Mouse (Mus musculus) limb, embryonic 15.5 days (tissue): ENCODE data around the gene Nrn1. TPM values are rescaled to one million over a fixed set of nuclear protein-coding genes. Genes with fewer than 3 reads are reported as not detected.

Experiments
- ATAC-seq: fragments of 200-750 bp; cut with Nextera tagmentation; 2 replicates; pipeline ENCODE4 v1.8.0; 2017; ENCODE audit warnings: low read depth, moderate TSS enrichment; ENCODE audit not compliant: insufficient number of reproducible peaks, low FRiP score, low TSS enrichment
- H3K27ac ChIP-seq: fragments of 300-500 bp; sonication (generic); 2 replicates; pipeline ENCODE4 v1.5.1; 2015; ENCODE audit warnings: moderate library complexity, mild to moderate bottlenecking, inconsistent platforms
- H3K27me3 ChIP-seq: fragments of 300-500 bp; sonication (generic); 2 replicates; pipeline ENCODE4 v1.6.1; 2015; ENCODE audit warnings: inconsistent platforms
- H3K36me3 ChIP-seq: fragments of 300-500 bp; sonication (generic); 2 replicates; pipeline ENCODE4 v1.6.1; 2015; ENCODE audit warnings: inconsistent platforms
- H3K4me1 ChIP-seq: fragments of 300-500 bp; sonication (generic); 2 replicates; pipeline ENCODE4 v1.6.1; 2015; ENCODE audit warnings: inconsistent platforms
- H3K4me2 ChIP-seq: fragments of 300-500 bp; sonication (generic); 2 replicates; pipeline ENCODE4 v1.6.1; 2015; ENCODE audit warnings: mild to moderate bottlenecking, inconsistent platforms
- H3K4me3 ChIP-seq: fragments of 300-500 bp; sonication (generic); 2 replicates; pipeline ENCODE4 v1.5.1; 2015; ENCODE audit warnings: mild to moderate bottlenecking, inconsistent platforms
- H3K9ac ChIP-seq: fragments of 300-500 bp; sonication (generic); 2 replicates; pipeline ENCODE4 v1.6.1; 2015; ENCODE audit warnings: inconsistent platforms
- H3K9me3 ChIP-seq: fragments of 300-500 bp; sonication (generic); 2 replicates; pipeline ENCODE4 v1.6.1; 2016; ENCODE audit warnings: inconsistent platforms
- WGBS: fragments of 180-500 bp; shearing (Covaris S2); methylation state at CpG from one replicate; pipeline ENCODE4 v1.1.7; 2015; 5-methylcytosine and 5-hydroxymethylcytosine counted together
- polyA plus RNA-seq: library from polyadenylated mRNA; unstranded; fragments of >200 nt; fragmentation: Nextera tagmentation; extraction: Ambion mirVana; gene quantifications from 2 replicates; pipeline ENCODE4 v1.2.1, GENCODE M21; 2015

Nrn1 gene
- polyA plus RNA-seq, result 24.0 and 24.9 TPM in 2 replicates

DNA sequence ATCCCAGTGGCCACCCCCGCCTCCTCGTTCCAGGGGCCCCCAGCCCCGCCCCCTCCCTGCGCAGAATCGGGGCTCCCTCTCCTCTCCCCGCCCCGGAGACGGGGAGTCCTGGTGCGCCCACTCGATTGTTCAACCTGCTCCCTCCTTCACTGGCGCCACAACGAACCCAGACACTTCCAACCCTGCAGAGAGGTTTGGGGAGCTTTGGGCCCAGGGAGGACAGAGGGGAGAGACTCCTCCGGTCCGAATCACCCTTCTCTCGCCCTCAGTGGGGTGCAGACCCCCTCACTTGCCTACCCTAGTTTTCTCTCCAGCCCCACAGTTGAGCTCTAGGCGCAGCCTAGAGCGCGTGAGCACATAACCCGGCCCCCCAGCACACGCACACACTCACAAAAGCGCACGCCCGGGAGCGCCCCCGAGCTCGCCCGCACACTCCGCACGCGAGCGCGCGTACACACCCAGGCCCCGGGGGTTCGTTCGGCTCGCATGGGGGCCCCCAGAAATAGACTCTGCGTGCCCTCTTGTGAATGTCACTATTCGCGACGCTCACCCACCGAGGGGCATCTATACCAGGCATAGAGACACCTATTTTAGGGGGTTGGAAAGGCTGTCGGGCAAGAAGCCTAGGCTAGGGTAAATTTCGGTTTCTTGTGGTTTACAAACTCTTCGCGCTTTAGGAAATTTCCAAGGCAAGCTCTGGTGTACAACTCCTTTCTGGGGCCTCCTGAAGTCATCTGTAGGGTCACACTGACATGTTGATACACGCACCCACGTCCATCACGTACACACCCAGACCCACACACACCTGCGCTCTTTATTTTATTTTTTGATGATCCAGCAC, at the start of gene Nrn1:
Gene Nrn1, minus strand, starts transcription at position 401 of the 841 bp plus-strand sequence.
- H3K9ac ChIP-seq, result peak within 1 kb of the TSS; percentile 42

DNA sequence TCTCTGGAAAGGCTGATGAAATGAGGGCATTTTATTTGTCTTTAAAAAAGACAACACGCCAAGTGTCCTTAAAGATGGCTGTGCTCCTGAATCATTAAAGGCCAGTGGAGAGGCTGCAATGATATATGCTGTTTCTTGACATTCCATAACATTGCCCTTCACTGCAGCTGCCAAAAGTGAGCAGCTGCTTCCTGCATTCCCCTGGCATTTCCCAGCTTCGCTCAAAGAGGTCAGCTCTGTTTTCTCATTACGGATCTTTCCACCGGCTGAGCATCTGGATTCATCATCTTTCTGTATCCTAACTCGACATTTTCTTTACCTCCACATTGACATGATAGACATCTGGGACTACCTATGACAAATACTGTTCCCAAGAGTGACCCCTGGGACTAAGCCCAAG, 44.7 kb upstream of the Nrn1 start:
- Histone ChIP-seq H3K4me3 (no peak overlapping the region), H3K36me3 (no peaks in the 10 kb centered on the region), H3K4me2 (no peak overlapping the region), H3K27me3 (no peaks in the 10 kb centered on the region), H3K4me1 (no peaks in the 10 kb centered on the region), H3K9ac (no peak overlapping the region), H3K9me3 (no peaks in the 10 kb centered on the region), H3K27ac (no peak overlapping the region)
- 62% methylated on average over 5 of the region's 5 CpGs for WGBS
- ATAC-seq, result no peak

More for the DNA sequence above, at the start of gene Nrn1:
- Histone ChIP-seq H3K36me3 (no peaks in the 10 kb centered on the region), H3K9me3 (no peaks in the 10 kb centered on the region), H3K4me2 (peak within 1 kb of the TSS; percentile 87), H3K4me3 (peak within 1 kb of the TSS; percentile 47), H3K27ac (peak within 1 kb of the TSS; percentile 84), H3K4me1 (peaks cover 38% of the 10 kb centered on the region), H3K27me3 (peaks cover 45% of the 10 kb centered on the region)
- no peak for ATAC-seq
- WGBS, result 1% methylated on average over 50 of the region's 50 CpGs

DNA sequence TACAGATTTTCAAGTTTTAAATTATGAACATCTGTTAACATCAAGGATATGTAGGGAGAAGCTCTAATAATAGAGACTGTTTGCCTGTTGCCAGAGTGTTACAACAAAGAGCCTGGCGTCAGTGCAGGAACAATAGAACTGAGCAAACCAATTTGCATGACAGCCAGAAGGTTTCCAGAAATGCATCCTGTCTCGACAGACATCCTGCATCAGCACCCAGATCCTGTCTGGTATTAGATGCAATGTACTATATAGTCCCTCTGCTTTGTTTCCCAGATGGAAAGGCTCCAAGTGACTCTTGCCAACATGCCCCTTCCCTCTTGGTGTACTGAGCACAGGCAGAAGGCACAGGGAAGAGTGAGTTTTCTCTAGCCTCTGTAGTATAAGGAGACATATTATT, 31.9 kb upstream of the Nrn1 start:
- Histone ChIP-seq H3K27ac (no peak overlapping the region), H3K9me3 (no peaks in the 10 kb centered on the region), H3K4me3 (no peak overlapping the region), H3K27me3 (no peaks in the 10 kb centered on the region), H3K9ac (no peak overlapping the region), H3K4me1 (no peaks in the 10 kb centered on the region), H3K36me3 (no peaks in the 10 kb centered on the region), H3K4me2 (no peak overlapping the region)
- WGBS, result 53% methylated on average over 2 of the region's 2 CpGs
- ATAC-seq, result no peak

DNA sequence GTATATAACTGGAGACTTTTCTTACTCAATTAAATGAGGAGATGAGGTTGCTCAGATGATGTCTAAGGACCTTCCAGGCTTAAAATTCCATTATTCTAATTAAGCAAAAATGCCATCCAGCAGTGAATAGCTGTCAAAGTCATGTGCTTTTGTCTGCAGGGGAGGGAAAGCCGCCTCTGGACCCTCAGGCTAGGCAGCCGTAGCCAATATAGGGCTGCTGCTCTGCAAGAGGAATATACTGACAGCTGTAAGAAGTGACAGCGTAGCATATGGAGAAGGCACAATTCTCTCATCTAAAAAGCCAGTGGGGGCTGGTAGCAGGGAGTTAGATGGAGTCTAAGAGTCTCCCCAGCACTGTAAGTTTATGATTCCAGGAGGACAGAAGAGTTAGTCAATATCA, 16.9 kb upstream of the Nrn1 start:
- Histone ChIP-seq H3K4me3 (no peak overlapping the region), H3K27ac (no peak overlapping the region), H3K9ac (no peak overlapping the region), H3K4me2 (no peak overlapping the region), H3K4me1 (0 out of 2 replicates have a peak, but pooled peaks cover 6% of the 10 kb centered on the region), H3K9me3 (no peaks in the 10 kb centered on the region), H3K27me3 (no peaks in the 10 kb centered on the region), H3K36me3 (no peaks in the 10 kb centered on the region)
- ATAC-seq, result no peak
- WGBS, result 72% methylated on average over 3 of the region's 3 CpGs

DNA sequence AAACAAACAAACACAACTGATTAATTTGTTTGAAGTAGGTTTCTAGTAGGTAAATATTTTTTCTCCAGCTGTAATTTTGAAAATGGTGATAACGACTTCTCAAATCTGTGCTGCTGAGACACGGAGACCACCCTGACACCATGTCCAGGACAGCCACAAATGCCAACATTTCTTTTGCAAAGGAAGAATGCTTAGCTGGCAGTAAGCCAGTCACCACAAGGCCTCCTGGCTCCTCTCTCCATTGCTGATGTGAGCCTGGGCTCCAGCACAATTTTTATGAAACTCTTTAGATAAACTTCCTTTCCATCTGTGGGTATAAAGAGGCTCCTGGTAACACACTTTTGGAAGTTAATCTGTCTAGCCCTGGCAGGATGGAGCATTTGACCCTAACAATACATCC, 15.1 kb upstream of the Nrn1 start:
- H3K9me3 ChIP-seq, result no peaks in the 10 kb centered on the region
- H3K36me3 ChIP-seq, result no peaks in the 10 kb centered on the region
- H3K4me3 ChIP-seq, result no peak overlapping the region
- H3K9ac ChIP-seq, result no peak overlapping the region
- H3K27me3 ChIP-seq, result no peaks in the 10 kb centered on the region
- H3K4me2 ChIP-seq, result no peak overlapping the region
- 40% methylated on average over 2 of the region's 2 CpGs for WGBS
- 0 out of 2 replicates have a peak, but pooled peaks cover 6% of the 10 kb centered on the region for H3K4me1 ChIP-seq
- ATAC-seq, result no peak
- H3K27ac ChIP-seq, result no peak overlapping the region

DNA sequence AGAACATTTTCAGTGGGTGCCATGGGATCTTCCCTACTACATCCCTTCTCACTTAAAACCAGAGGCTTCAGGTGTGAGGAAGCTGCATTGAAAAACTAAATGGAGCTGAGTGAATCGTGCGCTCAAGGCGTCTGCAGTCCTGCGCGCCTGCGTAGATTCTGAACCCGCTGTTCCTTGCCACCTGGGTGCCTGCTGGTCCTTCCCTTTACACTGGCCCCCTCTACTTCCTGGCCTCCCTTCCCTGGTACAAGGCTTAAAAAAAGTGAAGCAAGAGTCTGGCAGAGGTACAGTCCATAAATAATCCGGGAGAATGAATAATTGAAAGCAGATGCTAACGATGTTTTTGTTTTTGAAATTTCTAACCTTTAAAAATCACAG, 1.7 kb upstream of the Nrn1 start:
- ATAC-seq, result no peak
- Histone ChIP-seq H3K4me2 (peak overlapping the region; percentile 87), H3K9me3 (no peaks in the 10 kb centered on the region), H3K4me1 (peaks cover 29% of the 10 kb centered on the region), H3K9ac (no peak overlapping the region), H3K4me3 (peak overlapping the region; percentile 47), H3K27ac (peak overlapping the region; percentile 88), H3K36me3 (no peaks in the 10 kb centered on the region), H3K27me3 (peaks cover 31% of the 10 kb centered on the region)
- WGBS, result 5% methylated on average over 9 of the region's 9 CpGs

DNA sequence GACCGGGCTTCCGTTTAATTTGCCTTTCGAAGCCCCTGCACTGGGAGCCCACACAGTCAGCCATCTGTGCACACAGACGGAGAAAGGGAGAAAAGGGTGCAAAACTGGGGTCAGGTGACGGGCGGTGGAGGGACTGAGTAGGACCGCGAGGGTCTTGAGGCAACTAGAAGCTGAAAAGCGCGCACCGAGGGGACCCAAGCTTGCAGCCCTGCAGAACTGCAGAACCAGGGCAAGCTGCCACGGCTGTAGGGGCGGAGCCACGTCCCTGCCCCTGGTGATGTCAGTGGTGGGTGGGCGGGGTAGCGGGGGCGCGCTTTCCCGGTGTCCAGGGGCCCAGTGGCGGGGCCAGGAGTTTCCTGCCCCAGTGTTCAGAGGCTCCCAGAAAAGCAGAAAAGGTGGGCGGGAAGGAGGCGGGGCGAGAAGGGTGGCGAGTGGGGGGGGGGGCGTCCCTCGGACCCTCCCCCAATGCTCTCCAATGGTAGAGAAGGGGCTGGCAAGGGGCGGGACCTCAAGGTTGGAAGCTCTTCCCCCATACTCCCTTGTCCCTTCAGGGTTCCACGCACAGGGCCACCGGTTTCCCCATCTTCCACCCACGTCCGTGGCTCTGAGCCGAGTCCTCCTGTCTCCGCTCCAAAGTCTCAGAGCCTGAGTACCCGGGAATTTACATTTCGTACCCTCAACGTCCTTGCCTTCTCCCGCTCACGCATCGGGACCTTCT, 1.1 kb upstream of the Nrn1 start:
- peak overlapping the region; percentile 33; the same call in 1 of the 2 replicates for H3K9ac ChIP-seq
- peaks cover 34% of the 10 kb centered on the region for H3K4me1 ChIP-seq
- no peaks in the 10 kb centered on the region for H3K36me3 ChIP-seq
- peak overlapping the region; percentile 88 for H3K27ac ChIP-seq
- no peaks in the 10 kb centered on the region for H3K9me3 ChIP-seq
- peak; percentile 93 for ATAC-seq
- peak overlapping the region; percentile 47 for H3K4me3 ChIP-seq
- H3K4me2 ChIP-seq, result peak overlapping the region; percentile 87
- under 1% methylated on average over 35 of the region's 39 CpGs for WGBS
- H3K27me3 ChIP-seq, result peaks cover 35% of the 10 kb centered on the region

DNA sequence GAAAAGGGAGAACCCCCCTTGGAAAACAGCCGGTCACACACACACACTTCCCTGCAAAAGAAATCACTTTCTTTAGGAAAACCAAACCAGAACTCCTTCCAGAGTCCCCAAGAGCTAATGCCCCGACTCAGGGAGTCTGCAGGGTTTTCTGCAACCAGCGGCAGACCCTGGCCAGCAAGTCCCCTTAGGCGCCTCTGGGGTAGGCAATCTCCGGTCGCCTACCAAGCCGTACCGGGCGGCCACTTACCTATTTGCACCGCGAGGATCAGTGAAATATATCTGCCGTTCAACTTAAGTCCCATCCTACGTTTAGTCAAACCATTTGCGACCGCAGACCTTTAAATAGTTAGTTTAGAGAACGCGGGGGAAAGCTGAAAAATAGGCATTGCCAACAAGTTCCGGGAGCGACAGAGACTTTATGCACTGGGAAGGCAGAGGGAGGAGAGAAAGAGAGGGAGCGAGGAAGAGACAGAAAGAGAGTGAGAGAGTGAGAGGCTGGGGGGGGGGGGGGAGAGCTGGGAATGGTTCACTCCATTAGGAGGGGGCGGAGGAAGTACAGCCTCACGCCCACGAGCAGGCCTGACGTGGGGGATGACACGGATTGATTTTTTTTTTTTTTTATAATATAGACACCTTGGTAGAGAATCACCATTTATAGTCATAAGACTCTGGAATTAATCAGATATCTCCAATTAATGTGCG, 791 bp downstream of the Nrn1 start:
- whole genome bisulfite sequencing, result under 1% methylated on average over 26 of the region's 26 CpGs
- H3K4me3 ChIP-seq, result peak overlapping the region; percentile 47
- peak overlapping the region; percentile 87 for H3K4me2 ChIP-seq
- no peak for ATAC-seq
- peak overlapping the region; percentile 84 for H3K27ac ChIP-seq
- H3K9ac ChIP-seq, result peak overlapping the region; percentile 42
- H3K4me1 ChIP-seq, result peaks cover 38% of the 10 kb centered on the region
- no peaks in the 10 kb centered on the region for H3K9me3 ChIP-seq
- H3K36me3 ChIP-seq, result no peaks in the 10 kb centered on the region
- peaks cover 53% of the 10 kb centered on the region for H3K27me3 ChIP-seq

DNA sequence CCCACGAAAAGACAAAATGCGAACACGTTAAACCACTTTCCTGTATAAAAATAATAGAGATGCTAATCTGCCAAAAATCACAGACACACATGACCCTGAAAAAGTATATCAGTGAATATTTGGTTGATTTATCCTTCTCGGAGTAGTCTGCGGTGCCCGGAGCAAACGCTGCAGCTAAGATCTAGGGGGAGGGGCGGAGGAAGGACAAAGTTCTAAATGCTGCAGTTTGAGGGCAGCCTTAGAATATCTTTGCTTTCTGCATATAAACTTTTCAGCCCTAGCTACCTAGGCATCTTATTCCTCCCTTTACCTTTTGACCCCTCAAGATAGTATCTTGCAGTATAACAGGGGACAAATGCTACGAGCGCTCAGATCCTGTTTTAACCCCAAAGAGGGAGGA, 1.4 kb downstream of the Nrn1 start:
- Histone ChIP-seq H3K9ac (peak overlapping the region; percentile 42), H3K4me3 (peak overlapping the region; percentile 47), H3K27me3 (peaks cover 59% of the 10 kb centered on the region), H3K4me1 (peaks cover 38% of the 10 kb centered on the region), H3K36me3 (no peaks in the 10 kb centered on the region), H3K27ac (peak overlapping the region; percentile 84), H3K9me3 (no peaks in the 10 kb centered on the region), H3K4me2 (peak overlapping the region; percentile 87)
- no peak for ATAC-seq
- WGBS, result 2% methylated on average over 10 of the region's 10 CpGs

DNA sequence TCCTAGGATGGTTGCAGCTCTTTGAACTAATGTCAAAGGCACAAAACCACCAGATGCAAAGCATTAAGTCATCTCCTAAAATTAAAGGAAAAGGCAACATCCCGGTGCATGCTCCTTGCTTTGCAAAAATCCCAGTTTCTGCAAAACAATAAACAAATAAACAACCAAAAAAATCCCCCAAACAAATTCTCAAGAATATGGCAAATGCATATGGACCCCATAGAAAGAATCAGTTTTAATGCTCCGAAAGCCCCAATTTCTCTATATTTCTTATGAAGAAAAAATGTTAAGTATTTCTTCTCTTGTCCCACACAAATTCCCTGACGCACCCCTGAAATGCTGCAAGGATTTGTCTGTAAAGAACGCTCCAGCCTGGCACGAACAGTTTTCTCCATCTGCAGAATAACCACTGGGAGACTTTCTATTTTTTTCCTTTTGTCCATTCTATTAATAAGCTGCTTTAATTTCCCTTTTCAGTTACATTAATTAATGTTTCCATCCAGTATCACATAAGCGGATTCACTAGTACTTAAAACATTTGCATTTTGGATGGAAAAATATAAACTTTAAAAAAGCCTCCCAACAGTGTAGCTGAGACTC, 1.9 kb downstream of the Nrn1 start:
- Histone ChIP-seq H3K4me2 (peak overlapping the region; percentile 87), H3K4me3 (peak overlapping the region; percentile 47), H3K36me3 (no peaks in the 10 kb centered on the region), H3K9me3 (no peaks in the 10 kb centered on the region), H3K4me1 (peaks cover 38% of the 10 kb centered on the region), H3K9ac (no peak overlapping the region), H3K27ac (no peak overlapping the region), H3K27me3 (peaks cover 65% of the 10 kb centered on the region)
- ATAC-seq, result no peak
- WGBS, result 18% methylated on average over 6 of the region's 6 CpGs

DNA sequence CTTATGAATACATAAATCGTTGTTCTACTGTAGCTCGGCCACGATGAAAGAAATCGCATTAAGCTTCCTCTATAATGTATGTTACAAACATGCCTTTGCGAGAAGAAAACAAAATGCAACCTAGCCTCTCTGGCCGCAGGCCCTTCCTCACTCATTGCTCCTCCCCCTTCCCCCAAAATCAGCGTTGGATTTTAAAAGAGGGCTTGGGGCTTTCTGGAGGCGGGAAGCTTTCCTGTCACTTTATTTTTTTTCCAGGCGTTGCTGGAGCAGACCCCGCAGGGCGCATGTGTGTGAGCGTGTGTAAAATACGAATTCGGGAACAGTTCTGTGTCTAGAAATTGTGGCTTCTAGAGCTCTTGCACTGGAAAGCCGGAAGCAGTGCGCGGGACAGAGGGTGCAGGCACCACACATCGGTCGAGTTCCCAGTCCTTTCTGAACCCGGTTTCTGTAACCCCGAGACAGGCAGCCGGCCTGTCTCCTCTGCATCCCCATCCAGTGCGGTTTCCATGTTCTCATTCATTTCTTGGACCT, 2.9 kb downstream of the Nrn1 start:
- Histone ChIP-seq H3K4me2 (peak overlapping the region; percentile 87), H3K27ac (peak overlapping the region; percentile 13), H3K9ac (0 out of 2 replicates have a peak overlapping the region, but pooled peaks have one; percentile 20), H3K4me1 (peaks cover 45% of the 10 kb centered on the region), H3K4me3 (peak overlapping the region; percentile 47), H3K9me3 (no peaks in the 10 kb centered on the region), H3K36me3 (no peaks in the 10 kb centered on the region), H3K27me3 (peaks cover 73% of the 10 kb centered on the region)
- WGBS, result under 1% methylated on average over 23 of the region's 23 CpGs
- no peak for ATAC-seq
